Mouse (Mus musculus) intestine, embryonic 16.5 days (tissue): Measurements from ENCODE around the gene Olfr834. TPM values are rescaled to one million over a fixed set of nuclear protein-coding genes. Genes with fewer than 3 reads are reported as not detected.

Source experiments
- ATAC-seq: fragments of 200-750 bp; cut with Nextera tagmentation; 2 replicates; pipeline ENCODE4 v1.8.0; 2017; ENCODE audit warnings: moderate TSS enrichment, moderate library complexity
- H3K27ac ChIP-seq: fragments of 300-500 bp; sonication (generic); 2 replicates; pipeline ENCODE4 v1.5.1; 2014; ENCODE audit warnings: mild to moderate bottlenecking, low read length
- H3K27me3 ChIP-seq: fragments of 300-500 bp; sonication (generic); replicated peaks from 2 replicates; pipeline ENCODE4 v1.6.1; 2014; ENCODE audit warnings: low read length, control low read depth, mixed read lengths; ENCODE audit not compliant: control insufficient read depth, insufficient read depth
- H3K36me3 ChIP-seq: fragments of 300-500 bp; sonication (generic); 2 replicates; pipeline ENCODE4 v1.6.1; 2014; ENCODE audit warnings: low read length, control low read depth; ENCODE audit not compliant: control insufficient read depth, insufficient read depth
- H3K4me1 ChIP-seq: fragments of 300-500 bp; sonication (generic); 2 replicates; pipeline ENCODE4 v1.6.1; 2014; ENCODE audit warnings: low read length, control low read depth, mixed read lengths; ENCODE audit not compliant: control insufficient read depth, insufficient read depth
- H3K4me2 ChIP-seq: fragments of 300-500 bp; sonication (generic); 2 replicates; pipeline ENCODE4 v1.6.1; 2014; ENCODE audit warnings: low read depth, low read length, control low read depth
- H3K4me3 ChIP-seq: fragments of 300-500 bp; sonication (generic); 2 replicates; pipeline ENCODE4 v1.5.1; 2014; ENCODE audit warnings: mild to moderate bottlenecking, low read length
- H3K9ac ChIP-seq: fragments of 300-500 bp; sonication (generic); 2 replicates; pipeline ENCODE4 v1.6.1; 2014; ENCODE audit warnings: low read depth, low read length
- H3K9me3 ChIP-seq: fragments of 300-500 bp; sonication (generic); 2 replicates; pipeline ENCODE4 v1.6.1; 2016; ENCODE audit warnings: low read length, control low read depth; ENCODE audit not compliant: control insufficient read depth
- WGBS: fragments of 180-500 bp; shearing (Covaris S2); extraction: QIAGEN DNeasy Blood & Tissue Kit; methylation state at CpG from one replicate; pipeline ENCODE4 v1.1.7; 2014; 5-methylcytosine and 5-hydroxymethylcytosine counted together
- polyA plus RNA-seq: library from polyadenylated mRNA; unstranded; fragments of >200 nt; fragmentation: Nextera tagmentation; extraction: Ambion mirVana; gene quantifications from 2 replicates; pipeline ENCODE4 v1.2.1, GENCODE M21; 2015

The Olfr834 gene
- polyA plus RNA-seq = not detected in 2 replicates

GRCm38 (mm10) chr9:18987690-18988089 is at the start of gene Olfr834:
Olfr834 (plus strand) TSS chr9:18987990.
- WGBS = 78% methylated on average over 3 of the region's 3 CpGs
- Histone ChIP-seq H3K9ac (no peak within 1 kb of the TSS), H3K27ac (no peak within 1 kb of the TSS), H3K27me3 (no peaks in the 10 kb centered on the region), H3K36me3 (no peaks in the 10 kb centered on the region), H3K4me2 (no peak within 1 kb of the TSS), H3K4me3 (no peak within 1 kb of the TSS), H3K4me1 (no peaks in the 10 kb centered on the region), H3K9me3 (no peaks in the 10 kb centered on the region)
- ATAC-seq = no peak

- H3K36me3 ChIP-seq = no peaks in the 10 kb centered on the region
- H3K27ac ChIP-seq = no peak overlapping the region
- no peak overlapping the region for H3K9ac ChIP-seq
- no peak for ATAC-seq
- H3K4me2 ChIP-seq = no peak overlapping the region
- no peaks in the 10 kb centered on the region for H3K4me1 ChIP-seq
- H3K4me3 ChIP-seq = no peak overlapping the region
- no peaks in the 10 kb centered on the region for H3K9me3 ChIP-seq
- no peaks in the 10 kb centered on the region for H3K27me3 ChIP-seq
Observed at GRCm38 (mm10) chr9:18962021-18962420, 25.8 kb upstream of the Olfr834 start.

- Histone ChIP-seq H3K4me2 (no peak within 1 kb of the TSS), H3K27ac (no peak within 1 kb of the TSS), H3K4me3 (no peak within 1 kb of the TSS), H3K9me3 (no peaks in the 10 kb centered on the region), H3K9ac (no peak within 1 kb of the TSS), H3K27me3 (no peaks in the 10 kb centered on the region), H3K4me1 (no peaks in the 10 kb centered on the region), H3K36me3 (no peaks in the 10 kb centered on the region)
- WGBS = 63% methylated on average over 1 of the region's 1 CpGs
- ATAC-seq = no peak
Observed at GRCm38 (mm10) chr9:19032435-19032834, 44.6 kb downstream of the Olfr834 start, which contains the start of gene Olfr835. Olfr835 (plus strand) TSS chr9:19032735.

Other genes with a start within 250 kb of the Olfr834 start
- not detected in 2 replicates for gene Olfr24, start 224.0 kb upstream of the Olfr834 start, polyA plus RNA-seq
- not detected in 2 replicates for gene Olfr828, start 168.5 kb upstream of the Olfr834 start, polyA plus RNA-seq
- gene Olfr829, start 133.1 kb upstream of the Olfr834 start, polyA plus RNA-seq = not detected in 2 replicates
- not detected in 2 replicates for gene Olfr830, start 113.3 kb upstream of the Olfr834 start, polyA plus RNA-seq
- not detected in 2 replicates for gene Olfr832, start 50.9 kb upstream of the Olfr834 start, polyA plus RNA-seq
- not detected in 2 replicates for gene Olfr835, start 44.7 kb downstream of the Olfr834 start, polyA plus RNA-seq
- not detected in 2 replicates for gene Olfr836, start 132.4 kb downstream of the Olfr834 start, polyA plus RNA-seq
- not detected in 2 replicates for gene Olfr837, start 148.3 kb downstream of the Olfr834 start, polyA plus RNA-seq
- not detected in 2 replicates for gene Olfr839-ps1, start 189.3 kb downstream of the Olfr834 start, polyA plus RNA-seq